Mouse (Mus musculus): ENCODE results near the gene Rsph9. TPM values are rescaled to one million over a fixed set of nuclear protein-coding genes. Genes with fewer than 3 reads are reported as not detected.

Gene Rsph9
- polyA plus RNA-seq, 1 experiment from 2014 or later, result 12.6 TPM

- no peak overlapping the region for H3K27ac ChIP-seq (ENCODE audit: low read depth, low read length)
These were observed 42.1 kb downstream of the Rsph9 start for GRCm38 (mm10) chr17:46101906-46102305.

GRCm38 (mm10) chr17:46098525-46098924 is 45.5 kb downstream of the Rsph9 start:
- no peak for ATAC-seq (ENCODE audit: insufficient read depth, low FRiP score, low TSS enrichment)

More at GRCm38 (mm10) chr17:46101906-46102305, 42.1 kb downstream of the Rsph9 start:
- H3K4me3 ChIP-seq (ENCODE audit: low read depth, low read length), result no peak overlapping the region
- WGBS, result 79% methylated on average over 9 of the region's 9 CpGs
- no peaks in the 10 kb centered on the region for H3K27me3 ChIP-seq (ENCODE audit: control insufficient read depth, insufficient read depth, low read length)
- no peaks in the 10 kb centered on the region for H3K4me1 ChIP-seq (ENCODE audit: control insufficient read depth, insufficient read depth, low read length)
- no peak overlapping the region for H3K4me2 ChIP-seq (ENCODE audit: low read depth)
- ATAC-seq (ENCODE audit: insufficient read depth, low FRiP score, low TSS enrichment) (no peak), DNase-seq (ENCODE audit: low spot score) (no peak)
- H3K9me3 ChIP-seq (ENCODE audit: control insufficient read depth, low read length), result no peaks in the 10 kb centered on the region
- no peaks in the 10 kb centered on the region for H3K36me3 ChIP-seq (ENCODE audit: control insufficient read depth, insufficient read depth, low read length)
- no peak overlapping the region for H3K9ac ChIP-seq (ENCODE audit: low read length)

GRCm38 (mm10) chr17:46091899-46092298 is 52.1 kb downstream of the Rsph9 start:
- no peak overlapping the region for H3K4me3 ChIP-seq (ENCODE audit: low read depth, low read length)
- no peaks in the 10 kb centered on the region for H3K4me1 ChIP-seq (ENCODE audit: control insufficient read depth, insufficient read depth, low read length)
- H3K27me3 ChIP-seq (ENCODE audit: control insufficient read depth, insufficient read depth, low read length), result no peaks in the 10 kb centered on the region
- WGBS, result 63% methylated on average over 14 of the region's 14 CpGs
- H3K9me3 ChIP-seq (ENCODE audit: control insufficient read depth, low read length), result no peaks in the 10 kb centered on the region
- no peak overlapping the region for H3K27ac ChIP-seq (ENCODE audit: low read depth, low read length)
- H3K4me2 ChIP-seq (ENCODE audit: low read depth), result no peak overlapping the region
- H3K36me3 ChIP-seq (ENCODE audit: control insufficient read depth, insufficient read depth, low read length), result no peaks in the 10 kb centered on the region
- no peak for ATAC-seq (ENCODE audit: insufficient read depth, low FRiP score, low TSS enrichment)
- H3K9ac ChIP-seq (ENCODE audit: low read length), result no peak overlapping the region
- DNase-seq (ENCODE audit: low spot score), result no peak

More at GRCm38 (mm10) chr17:46098525-46098924, 45.5 kb downstream of the Rsph9 start:
- no peak for DNase-seq (ENCODE audit: low spot score)
- Histone ChIP-seq H3K9ac (ENCODE audit: low read length) (no peak overlapping the region), H3K4me1 (ENCODE audit: control insufficient read depth, insufficient read depth, low read length) (no peaks in the 10 kb centered on the region), H3K4me2 (ENCODE audit: low read depth) (no peak overlapping the region), H3K4me3 (ENCODE audit: low read depth, low read length) (no peak overlapping the region), H3K27ac (ENCODE audit: low read depth, low read length) (no peak overlapping the region), H3K36me3 (ENCODE audit: control insufficient read depth, insufficient read depth, low read length) (no peaks in the 10 kb centered on the region), H3K27me3 (ENCODE audit: control insufficient read depth, insufficient read depth, low read length) (no peaks in the 10 kb centered on the region), H3K9me3 (ENCODE audit: control insufficient read depth, low read length) (no peaks in the 10 kb centered on the region)
- 69% methylated on average over 8 of the region's 8 CpGs for WGBS

- Histone ChIP-seq H3K4me1 (ENCODE audit: control insufficient read depth, insufficient read depth, low read length) (no peaks in the 10 kb centered on the region), H3K27me3 (ENCODE audit: control insufficient read depth, insufficient read depth, low read length) (no peaks in the 10 kb centered on the region), H3K4me2 (ENCODE audit: low read depth) (no peak overlapping the region), H3K27ac (ENCODE audit: low read depth, low read length) (no peak overlapping the region), H3K9me3 (ENCODE audit: control insufficient read depth, low read length) (no peaks in the 10 kb centered on the region), H3K4me3 (ENCODE audit: low read depth, low read length) (no peak overlapping the region), H3K36me3 (ENCODE audit: control insufficient read depth, insufficient read depth, low read length) (no peaks in the 10 kb centered on the region), H3K9ac (ENCODE audit: low read length) (no peak overlapping the region)
- no peak for DNase-seq (ENCODE audit: low spot score)
- 71% methylated on average over 1 of the region's 1 CpGs for WGBS
- no peak for ATAC-seq (ENCODE audit: insufficient read depth, low FRiP score, low TSS enrichment)
These were observed 52.7 kb downstream of the Rsph9 start for GRCm38 (mm10) chr17:46091351-46091750.

- Histone ChIP-seq H3K36me3 (ENCODE audit: control insufficient read depth, insufficient read depth, low read length) (no peaks in the 10 kb centered on the region), H3K27ac (ENCODE audit: low read depth, low read length) (no peak overlapping the region), H3K4me1 (ENCODE audit: control insufficient read depth, insufficient read depth, low read length) (peaks cover 4% of the 10 kb centered on the region), H3K4me3 (ENCODE audit: low read depth, low read length) (no peak overlapping the region), H3K9ac (ENCODE audit: low read length) (no peak overlapping the region), H3K9me3 (ENCODE audit: control insufficient read depth, low read length) (no peaks in the 10 kb centered on the region), H3K27me3 (ENCODE audit: control insufficient read depth, insufficient read depth, low read length) (no peaks in the 10 kb centered on the region), H3K4me2 (ENCODE audit: low read depth) (no peak overlapping the region)
- ATAC-seq (ENCODE audit: insufficient read depth, low FRiP score, low TSS enrichment), result no peak
- peak; percentile 43 for DNase-seq (ENCODE audit: low spot score)
- WGBS, result 52% methylated on average over 17 of the region's 17 CpGs
These were observed 57.6 kb downstream of the Rsph9 start for GRCm38 (mm10) chr17:46086341-46086870.

- ATAC-seq (ENCODE audit: insufficient read depth, low FRiP score, low TSS enrichment), result no peak
- no peaks in the 10 kb centered on the region for H3K9me3 ChIP-seq (ENCODE audit: control insufficient read depth, low read length)
- no peak overlapping the region for H3K4me2 ChIP-seq (ENCODE audit: low read depth)
- no peak overlapping the region for H3K9ac ChIP-seq (ENCODE audit: low read length)
- H3K27ac ChIP-seq (ENCODE audit: low read depth, low read length), result no peak overlapping the region
- peak; percentile 62 for DNase-seq (ENCODE audit: low spot score)
- H3K4me1 ChIP-seq (ENCODE audit: control insufficient read depth, insufficient read depth, low read length), result peaks cover 4% of the 10 kb centered on the region
- 31% methylated on average over 9 of the region's 10 CpGs for WGBS
- H3K36me3 ChIP-seq (ENCODE audit: control insufficient read depth, insufficient read depth, low read length), result no peaks in the 10 kb centered on the region
- no peaks in the 10 kb centered on the region for H3K27me3 ChIP-seq (ENCODE audit: control insufficient read depth, insufficient read depth, low read length)
- no peak overlapping the region for H3K4me3 ChIP-seq (ENCODE audit: low read depth, low read length)
These were observed 59.9 kb downstream of the Rsph9 start for GRCm38 (mm10) chr17:46084091-46084501.

GRCm38 (mm10) chr17:46083381-46083780 is 60.6 kb downstream of the Rsph9 start:
- WGBS, result 88% methylated on average over 3 of the region's 3 CpGs
- Histone ChIP-seq H3K36me3 (ENCODE audit: control insufficient read depth, insufficient read depth, low read length) (no peaks in the 10 kb centered on the region), H3K27ac (ENCODE audit: low read depth, low read length) (no peak overlapping the region), H3K4me1 (ENCODE audit: control insufficient read depth, insufficient read depth, low read length) (peaks cover 4% of the 10 kb centered on the region), H3K27me3 (ENCODE audit: control insufficient read depth, insufficient read depth, low read length) (no peaks in the 10 kb centered on the region), H3K9ac (ENCODE audit: low read length) (no peak overlapping the region), H3K4me3 (ENCODE audit: low read depth, low read length) (no peak overlapping the region), H3K4me2 (ENCODE audit: low read depth) (no peak overlapping the region), H3K9me3 (ENCODE audit: control insufficient read depth, low read length) (no peaks in the 10 kb centered on the region)
- no peak for DNase-seq (ENCODE audit: low spot score)
- ATAC-seq (ENCODE audit: insufficient read depth, low FRiP score, low TSS enrichment), result no peak

- Histone ChIP-seq H3K9ac (ENCODE audit: low read length) (no peak overlapping the region), H3K27ac (ENCODE audit: low read depth, low read length) (no peak overlapping the region)
These were observed 62.4 kb downstream of the Rsph9 start for GRCm38 (mm10) chr17:46081657-46082056.

GRCm38 (mm10) chr17:46081042-46081441 is 63.0 kb downstream of the Rsph9 start:
- Histone ChIP-seq H3K9me3 (ENCODE audit: control insufficient read depth, low read length) (no peaks in the 10 kb centered on the region), H3K4me1 (ENCODE audit: control insufficient read depth, insufficient read depth, low read length) (peaks cover 4% of the 10 kb centered on the region), H3K27me3 (ENCODE audit: control insufficient read depth, insufficient read depth, low read length) (no peaks in the 10 kb centered on the region), H3K27ac (ENCODE audit: low read depth, low read length) (no peak overlapping the region), H3K36me3 (ENCODE audit: control insufficient read depth, insufficient read depth, low read length) (no peaks in the 10 kb centered on the region), H3K4me2 (ENCODE audit: low read depth) (no peak overlapping the region), H3K4me3 (ENCODE audit: low read depth, low read length) (no peak overlapping the region), H3K9ac (ENCODE audit: low read length) (no peak overlapping the region)
- ATAC-seq (ENCODE audit: insufficient read depth, low FRiP score, low TSS enrichment), result no peak
- 74% methylated on average over 5 of the region's 5 CpGs for WGBS
- peak; percentile 8 for DNase-seq (ENCODE audit: low spot score)

More at GRCm38 (mm10) chr17:46081657-46082056, 62.4 kb downstream of the Rsph9 start:
- no peaks in the 10 kb centered on the region for H3K27me3 ChIP-seq (ENCODE audit: control insufficient read depth, insufficient read depth, low read length)
- 70% methylated on average over 7 of the region's 7 CpGs for WGBS
- H3K4me2 ChIP-seq (ENCODE audit: low read depth), result no peak overlapping the region
- no peaks in the 10 kb centered on the region for H3K36me3 ChIP-seq (ENCODE audit: control insufficient read depth, insufficient read depth, low read length)
- H3K9me3 ChIP-seq (ENCODE audit: control insufficient read depth, low read length), result no peaks in the 10 kb centered on the region
- DNase-seq (ENCODE audit: low spot score), result no peak
- H3K4me1 ChIP-seq (ENCODE audit: control insufficient read depth, insufficient read depth, low read length), result peaks cover 4% of the 10 kb centered on the region
- no peak for ATAC-seq (ENCODE audit: insufficient read depth, low FRiP score, low TSS enrichment)
- H3K4me3 ChIP-seq (ENCODE audit: low read depth, low read length), result no peak overlapping the region

Measured in neural tube, embryonic 11.5 days (tissue).